Mouse (Mus musculus): Measurements from ENCODE around the gene Tcirg1. TPM values are rescaled to one million over a fixed set of nuclear protein-coding genes. Genes with fewer than 3 reads are reported as not detected.

The Tcirg1 gene
- polyA plus RNA-seq, 1 experiment from 2014 or later, result 52.9 TPM

DNA sequence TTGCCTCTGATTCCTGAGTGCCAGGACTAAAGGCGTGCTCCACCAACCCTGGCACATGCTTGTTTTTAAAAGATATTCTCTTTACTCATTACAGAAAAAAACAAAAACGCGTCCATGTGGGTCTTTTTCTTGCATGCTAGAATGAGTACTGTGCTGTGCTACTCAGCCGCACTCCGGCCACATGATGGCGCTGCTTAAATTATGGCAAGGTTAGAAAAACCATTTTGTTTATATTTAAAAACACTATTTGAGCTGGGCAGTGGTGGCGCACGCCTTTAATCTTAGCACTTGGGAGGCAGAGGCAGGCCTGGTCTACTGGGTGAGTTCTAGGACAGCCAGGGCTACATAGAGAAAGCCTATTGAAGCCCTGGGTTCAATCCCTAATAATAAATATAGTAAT lies 16.8 kb downstream of the Tcirg1 start:
- ATAC-seq (ENCODE audit: low FRiP score, low read depth), result no peak
- Histone ChIP-seq H3K9me3 (no peaks in the 10 kb centered on the region), H3K9ac (no peak overlapping the region), H3K27me3 (no peaks in the 10 kb centered on the region), H3K4me3 (no peak overlapping the region), H3K4me1 (no peaks in the 10 kb centered on the region), H3K27ac (no peak overlapping the region), H3K4me2 (replicated peaks) (no peak overlapping the region), H3K36me3 (peaks cover 92% of the 10 kb centered on the region)
- WGBS, result 84% methylated on average over 8 of the region's 8 CpGs

DNA sequence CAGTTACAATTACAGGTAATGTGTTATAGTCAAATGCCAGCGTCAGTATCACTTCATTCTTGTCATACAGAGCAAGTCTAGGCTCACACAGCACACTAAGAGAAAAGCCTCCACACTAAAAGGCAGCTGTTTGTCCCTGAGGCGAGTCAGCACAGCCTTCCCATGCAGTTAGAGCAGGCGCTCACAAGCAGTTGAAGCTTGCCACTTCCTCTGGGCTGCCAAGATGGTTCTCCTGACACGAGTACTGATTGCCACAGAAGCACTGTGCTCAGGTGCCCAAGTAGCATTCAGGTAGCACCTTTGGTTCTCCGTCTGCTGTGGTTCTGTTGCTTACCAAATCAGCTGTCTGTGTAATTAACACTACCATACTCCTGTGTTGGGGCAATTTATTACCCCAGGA lies 17.8 kb downstream of the Tcirg1 start:
- Histone ChIP-seq H3K4me1 (no peaks in the 10 kb centered on the region), H3K9me3 (no peaks in the 10 kb centered on the region), H3K9ac (no peak overlapping the region), H3K4me2 (replicated peaks) (no peak overlapping the region), H3K36me3 (peaks cover 91% of the 10 kb centered on the region), H3K27me3 (no peaks in the 10 kb centered on the region), H3K4me3 (no peak overlapping the region), H3K27ac (no peak overlapping the region)
- no peak for ATAC-seq (ENCODE audit: low FRiP score, low read depth)
- 88% methylated on average over 5 of the region's 5 CpGs for WGBS

DNA sequence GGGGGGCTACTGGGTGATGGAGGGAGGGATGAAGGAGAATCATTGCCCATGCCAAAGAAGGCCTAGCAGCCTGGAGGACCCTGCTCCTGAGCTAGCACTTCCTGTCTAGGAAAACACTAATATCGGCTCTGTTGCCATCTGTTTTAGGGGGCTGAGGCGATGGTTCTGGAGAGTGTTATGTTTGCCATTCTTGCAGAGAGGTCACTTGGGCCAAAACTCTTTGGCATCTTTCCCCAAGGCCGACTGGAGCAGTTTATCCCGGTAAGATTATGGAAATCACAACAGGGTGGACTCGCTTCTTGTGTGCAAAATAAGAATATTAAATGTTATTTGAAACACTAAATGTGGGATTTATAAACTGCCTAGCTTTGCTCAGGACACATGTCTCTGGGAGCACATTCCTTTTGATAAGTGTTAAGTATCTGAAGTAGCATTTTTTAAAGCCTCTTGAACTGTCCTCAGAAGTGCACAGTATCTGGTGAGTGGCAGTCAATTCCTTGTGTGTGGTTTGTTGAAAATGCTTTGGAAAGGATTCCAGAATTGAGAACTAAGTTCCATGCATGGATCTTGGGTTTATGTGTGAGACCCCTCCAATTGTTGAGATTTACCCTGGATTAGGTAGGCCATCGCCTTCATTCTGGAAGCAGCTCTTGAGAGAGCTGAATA lies 22.5 kb downstream of the Tcirg1 start:
- Histone ChIP-seq H3K9ac (no peak overlapping the region), H3K9me3 (no peaks in the 10 kb centered on the region), H3K4me1 (peaks cover 8% of the 10 kb centered on the region), H3K4me3 (no peak overlapping the region), H3K27me3 (no peaks in the 10 kb centered on the region), H3K36me3 (peaks cover 47% of the 10 kb centered on the region), H3K4me2 (replicated peaks) (no peak overlapping the region), H3K27ac (no peak overlapping the region)
- WGBS, result 67% methylated on average over 6 of the region's 6 CpGs
- ATAC-seq (ENCODE audit: low FRiP score, low read depth), result no peak

DNA sequence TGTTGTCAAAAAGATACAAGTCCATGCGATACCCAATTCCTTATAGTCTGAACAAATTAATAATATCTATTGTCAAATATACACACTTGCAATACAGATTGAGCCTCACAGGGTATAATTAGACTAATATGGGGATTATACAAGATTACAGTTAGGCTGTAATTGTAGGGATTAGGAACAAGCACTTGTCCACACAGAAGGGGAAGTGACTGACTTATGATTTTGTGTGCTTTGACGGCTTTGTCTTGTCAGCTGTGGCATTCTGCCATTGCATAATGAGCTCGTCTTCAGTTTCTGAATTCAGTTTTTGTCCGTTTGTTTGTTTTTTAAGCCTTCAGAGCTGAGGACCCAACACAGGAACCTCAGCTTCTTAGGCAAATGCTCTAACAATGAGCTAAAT lies 24.7 kb downstream of the Tcirg1 start:
- Histone ChIP-seq H3K4me3 (no peak overlapping the region), H3K27me3 (no peaks in the 10 kb centered on the region), H3K9ac (no peak overlapping the region), H3K36me3 (peaks cover 36% of the 10 kb centered on the region), H3K27ac (no peak overlapping the region), H3K4me1 (peaks cover 8% of the 10 kb centered on the region), H3K4me2 (replicated peaks) (no peak overlapping the region), H3K9me3 (no peaks in the 10 kb centered on the region)
- ATAC-seq (ENCODE audit: low FRiP score, low read depth), result no peak
- 91% methylated on average over 4 of the region's 4 CpGs for WGBS

DNA sequence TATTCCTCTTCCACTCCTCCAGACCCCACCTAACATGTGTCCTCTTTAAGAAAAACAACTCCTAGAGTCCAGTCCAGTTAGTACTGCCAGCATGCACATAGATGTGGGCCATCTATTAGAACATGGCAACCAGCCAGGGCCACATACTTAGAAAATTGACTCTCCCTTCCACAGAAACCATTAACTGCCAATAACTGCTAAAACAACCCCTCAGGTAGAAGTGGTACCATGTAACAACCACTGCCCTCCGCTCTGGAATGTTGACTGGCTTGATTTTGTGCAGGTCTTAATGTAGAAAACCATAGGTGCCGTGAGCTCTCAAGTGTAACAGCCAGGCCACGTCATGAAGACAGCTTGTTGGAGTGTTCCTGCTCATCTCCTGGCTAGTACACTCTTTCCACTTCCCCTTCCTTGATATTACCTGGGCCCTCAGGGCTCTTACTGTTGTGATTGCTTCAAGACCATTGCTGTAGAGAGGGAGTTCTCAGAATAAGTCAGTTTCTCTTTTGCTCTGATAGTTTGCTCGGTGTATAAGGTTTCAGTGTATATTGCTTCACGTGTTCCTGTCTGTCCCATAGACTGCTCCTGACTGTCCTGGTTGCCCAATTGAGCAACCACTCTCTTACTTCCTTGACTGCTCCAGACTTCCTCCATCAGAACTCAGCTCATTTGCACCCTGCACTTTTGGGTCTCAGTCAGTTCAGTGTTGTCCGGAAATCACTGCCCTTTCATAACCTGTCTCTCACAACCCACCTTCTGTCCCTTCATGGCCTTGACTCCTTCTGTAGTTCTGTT lies 26.7 kb downstream of the Tcirg1 start:
- H3K9me3 ChIP-seq, result no peaks in the 10 kb centered on the region
- H3K27ac ChIP-seq, result no peak overlapping the region
- ATAC-seq (ENCODE audit: low FRiP score, low read depth), result no peak
- H3K36me3 ChIP-seq, result peaks cover 32% of the 10 kb centered on the region
- no peak overlapping the region for H3K9ac ChIP-seq
- peaks cover 10% of the 10 kb centered on the region for H3K4me1 ChIP-seq
- no peaks in the 10 kb centered on the region for H3K27me3 ChIP-seq
- WGBS, result 70% methylated on average over 6 of the region's 6 CpGs
- no peak overlapping the region for H3K4me3 ChIP-seq
- H3K4me2 ChIP-seq (replicated peaks), result no peak overlapping the region

DNA sequence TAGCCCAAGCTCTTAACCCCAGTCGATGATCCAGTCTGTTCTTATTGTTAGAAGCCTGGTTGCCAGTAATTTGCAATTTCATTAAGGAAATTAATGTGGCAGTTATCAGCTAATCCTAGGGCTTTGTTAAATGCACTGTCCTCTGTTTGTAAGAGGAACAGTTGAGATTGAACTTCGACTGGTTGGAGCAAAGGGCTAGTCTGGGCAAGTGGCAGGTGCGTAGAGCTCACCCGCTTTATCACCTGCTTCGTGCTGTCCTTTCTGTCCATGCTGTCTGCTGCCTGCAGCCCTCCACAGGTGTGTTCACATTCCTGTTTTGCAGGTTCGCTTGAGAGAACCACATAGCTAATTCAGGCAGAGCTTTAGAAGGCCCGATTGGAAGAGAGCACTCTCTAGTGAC lies 31.9 kb downstream of the Tcirg1 start:
- no peaks in the 10 kb centered on the region for H3K27me3 ChIP-seq
- no peak overlapping the region for H3K4me3 ChIP-seq
- H3K4me1 ChIP-seq, result peaks cover 19% of the 10 kb centered on the region
- H3K36me3 ChIP-seq, result peaks cover 21% of the 10 kb centered on the region
- WGBS, result 70% methylated on average over 7 of the region's 7 CpGs
- no peak overlapping the region for H3K9ac ChIP-seq
- no peak overlapping the region for H3K27ac ChIP-seq
- no peak for ATAC-seq (ENCODE audit: low FRiP score, low read depth)
- no peaks in the 10 kb centered on the region for H3K9me3 ChIP-seq
- no peak overlapping the region for H3K4me2 ChIP-seq (replicated peaks)

DNA sequence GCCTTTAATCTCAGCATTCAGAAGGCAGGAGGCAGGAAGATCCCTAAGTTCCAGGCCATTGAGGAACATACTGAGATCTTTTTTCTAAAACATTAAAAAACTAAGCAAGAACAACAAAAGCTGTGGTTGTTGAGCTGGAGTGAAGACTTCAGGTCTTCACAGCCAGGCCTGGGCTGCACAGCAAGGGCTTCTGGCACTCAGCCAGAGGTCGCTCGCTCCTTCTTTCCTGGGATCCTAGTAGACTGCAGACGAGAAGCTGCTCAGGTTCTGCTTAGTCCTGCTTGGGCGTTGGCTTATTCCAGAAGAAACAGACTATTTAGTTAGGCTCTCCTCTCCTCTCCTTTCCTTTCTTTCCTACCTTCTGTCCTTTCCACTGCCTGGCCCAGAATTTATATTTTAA lies 34.6 kb downstream of the Tcirg1 start:
- H3K4me2 ChIP-seq (replicated peaks), result no peak overlapping the region
- no peak for ATAC-seq (ENCODE audit: low FRiP score, low read depth)
- 64% methylated on average over 4 of the region's 4 CpGs for WGBS
- no peaks in the 10 kb centered on the region for H3K27me3 ChIP-seq
- H3K27ac ChIP-seq, result no peak overlapping the region
- no peaks in the 10 kb centered on the region for H3K9me3 ChIP-seq
- H3K9ac ChIP-seq, result no peak overlapping the region
- H3K36me3 ChIP-seq, result peaks cover 17% of the 10 kb centered on the region
- no peak overlapping the region for H3K4me3 ChIP-seq
- peaks cover 20% of the 10 kb centered on the region for H3K4me1 ChIP-seq

DNA sequence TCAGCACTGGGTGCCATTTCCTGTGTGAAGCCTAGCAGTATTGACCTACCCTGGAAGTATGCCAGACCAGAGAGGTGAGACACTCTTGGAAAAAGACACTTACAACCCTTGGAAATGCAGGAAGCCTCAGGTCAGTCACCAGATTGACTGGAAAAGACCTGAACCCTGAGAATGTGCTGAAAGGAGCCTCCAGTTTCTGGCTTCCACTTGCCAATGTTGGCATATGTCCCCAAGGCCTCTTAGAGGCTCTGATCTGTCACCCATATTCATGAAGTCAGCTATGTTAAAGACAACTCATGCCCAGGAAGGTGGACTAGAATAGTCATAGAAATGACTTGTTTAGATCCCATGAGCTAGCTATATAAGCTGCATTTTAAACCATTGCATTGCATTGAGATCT lies 35.5 kb downstream of the Tcirg1 start:
- ATAC-seq (ENCODE audit: low FRiP score, low read depth), result no peak
- no peak overlapping the region for H3K4me2 ChIP-seq (replicated peaks)
- no peak overlapping the region for H3K4me3 ChIP-seq
- H3K9ac ChIP-seq, result no peak overlapping the region
- H3K27ac ChIP-seq, result no peak overlapping the region
- peaks cover 20% of the 10 kb centered on the region for H3K4me1 ChIP-seq
- no peaks in the 10 kb centered on the region for H3K9me3 ChIP-seq
- no peaks in the 10 kb centered on the region for H3K27me3 ChIP-seq
- H3K36me3 ChIP-seq, result peaks cover 11% of the 10 kb centered on the region

DNA sequence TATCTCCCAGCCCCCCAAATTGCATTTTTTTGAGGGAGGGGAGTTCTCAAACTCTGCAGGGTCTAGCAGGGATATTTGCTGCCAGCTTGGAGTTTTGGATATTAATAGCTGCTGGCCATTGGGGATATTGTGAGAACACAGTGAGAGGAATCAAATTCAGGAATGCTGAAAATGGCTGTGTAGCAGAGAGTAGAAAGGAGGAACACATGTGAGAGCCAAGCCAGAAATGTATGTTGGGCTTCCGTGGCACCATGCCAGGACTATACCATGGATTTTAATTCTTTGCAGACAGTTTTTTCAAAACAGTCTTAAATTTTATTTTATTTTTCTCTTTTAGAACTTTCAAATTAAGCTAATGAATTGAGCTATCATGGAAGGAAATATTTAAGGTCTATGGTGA lies 38.6 kb downstream of the Tcirg1 start:
- no peak for ATAC-seq (ENCODE audit: low FRiP score, low read depth)
- no peaks in the 10 kb centered on the region for H3K27me3 ChIP-seq
- H3K9me3 ChIP-seq, result no peaks in the 10 kb centered on the region
- 68% methylated on average over 1 of the region's 1 CpGs for WGBS
- peaks cover 8% of the 10 kb centered on the region for H3K4me1 ChIP-seq
- H3K4me3 ChIP-seq, result no peak overlapping the region
- H3K27ac ChIP-seq, result no peak overlapping the region
- H3K4me2 ChIP-seq (replicated peaks), result no peak overlapping the region
- H3K36me3 ChIP-seq, result peaks cover 22% of the 10 kb centered on the region
- H3K9ac ChIP-seq, result no peak overlapping the region

DNA sequence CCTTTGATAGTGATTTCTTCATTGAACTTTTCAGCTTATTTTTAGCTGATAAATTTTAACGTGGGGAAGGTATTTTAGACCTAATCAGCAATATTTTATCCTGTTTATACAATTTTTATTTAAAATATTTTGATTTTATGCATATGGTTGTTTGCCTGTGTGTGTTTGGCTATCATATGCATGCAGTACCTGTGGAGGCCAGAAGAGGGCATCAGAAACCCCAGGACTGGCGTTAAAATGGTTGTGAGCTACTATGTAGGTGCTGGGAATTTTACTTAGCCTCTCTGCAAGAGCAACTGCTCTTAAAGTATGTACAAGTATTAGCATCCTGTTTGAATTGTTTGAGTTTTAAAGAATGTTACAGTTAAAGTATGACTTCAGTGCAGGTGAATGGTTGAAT lies 42.0 kb downstream of the Tcirg1 start:
- H3K36me3 ChIP-seq, result peaks cover 25% of the 10 kb centered on the region

DNA sequence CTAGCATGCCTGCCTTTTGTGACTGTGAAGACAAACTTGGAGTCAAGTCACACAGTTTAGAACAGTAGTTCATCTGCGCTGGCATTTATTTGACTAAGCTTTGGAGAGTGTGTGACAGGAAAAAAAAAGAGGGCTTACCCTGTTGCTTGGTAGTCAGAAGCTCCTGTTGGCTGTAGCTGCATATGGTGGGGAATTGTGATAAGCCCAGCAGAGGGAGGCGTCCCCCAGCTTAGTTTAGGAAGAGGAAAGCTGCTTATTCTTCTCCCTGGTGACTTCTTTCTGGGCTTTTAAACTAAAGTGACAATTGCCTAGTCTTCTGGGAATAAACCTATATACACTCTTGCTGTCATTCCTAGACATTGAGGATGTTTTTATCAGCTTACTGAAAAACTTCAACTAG lies 44.2 kb downstream of the Tcirg1 start:
- Histone ChIP-seq H3K27ac (no peak overlapping the region), H3K4me2 (replicated peaks) (no peak overlapping the region), H3K4me3 (no peak overlapping the region), H3K4me1 (no peaks in the 10 kb centered on the region), H3K36me3 (peaks cover 25% of the 10 kb centered on the region), H3K9ac (no peak overlapping the region), H3K27me3 (no peaks in the 10 kb centered on the region), H3K9me3 (no peaks in the 10 kb centered on the region)
- 80% methylated on average over 2 of the region's 2 CpGs for WGBS
- no peak for ATAC-seq (ENCODE audit: low FRiP score, low read depth)

More for the DNA sequence above, 42.0 kb downstream of the Tcirg1 start:
- peaks cover 3% of the 10 kb centered on the region for H3K4me1 ChIP-seq
- no peaks in the 10 kb centered on the region for H3K9me3 ChIP-seq
- no peak for ATAC-seq (ENCODE audit: low FRiP score, low read depth)
- H3K27me3 ChIP-seq, result no peaks in the 10 kb centered on the region
- no peak overlapping the region for H3K27ac ChIP-seq
- no peak overlapping the region for H3K4me2 ChIP-seq (replicated peaks)
- H3K9ac ChIP-seq, result no peak overlapping the region
- no peak overlapping the region for H3K4me3 ChIP-seq
- WGBS, result 86% methylated on average over 2 of the region's 2 CpGs

DNA sequence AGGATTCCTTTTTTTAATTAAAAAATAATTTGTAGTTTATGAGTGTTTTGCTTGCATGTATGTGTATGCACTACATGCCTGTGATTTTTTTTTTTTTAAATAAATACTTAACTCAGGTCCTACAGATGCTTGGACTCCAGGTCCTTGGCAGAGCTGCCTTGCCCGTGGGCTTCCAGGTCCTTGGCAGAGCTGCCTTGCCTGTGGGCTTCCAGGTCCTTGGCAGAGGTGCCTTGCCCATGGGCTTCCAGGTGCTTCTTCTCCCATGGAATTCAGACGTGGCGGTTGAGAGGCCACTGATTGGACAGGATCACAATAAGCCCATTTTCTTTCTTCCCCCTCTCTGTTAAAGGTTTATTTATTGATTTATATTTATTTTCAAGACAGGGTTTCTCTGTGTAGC lies 49.7 kb downstream of the Tcirg1 start:
- Histone ChIP-seq H3K9ac (no peak overlapping the region), H3K9me3 (no peaks in the 10 kb centered on the region), H3K27ac (no peak overlapping the region), H3K4me3 (no peak overlapping the region), H3K36me3 (0 out of 2 replicates have a peak, but pooled peaks cover 4% of the 10 kb centered on the region), H3K4me1 (peaks cover 36% of the 10 kb centered on the region), H3K4me2 (replicated peaks) (no peak overlapping the region), H3K27me3 (no peaks in the 10 kb centered on the region)
- WGBS, result 78% methylated on average over 3 of the region's 3 CpGs
- no peak for ATAC-seq (ENCODE audit: low FRiP score, low read depth)
